Mouse (Mus musculus): ENCODE results near the gene Fam122c.

DNA sequence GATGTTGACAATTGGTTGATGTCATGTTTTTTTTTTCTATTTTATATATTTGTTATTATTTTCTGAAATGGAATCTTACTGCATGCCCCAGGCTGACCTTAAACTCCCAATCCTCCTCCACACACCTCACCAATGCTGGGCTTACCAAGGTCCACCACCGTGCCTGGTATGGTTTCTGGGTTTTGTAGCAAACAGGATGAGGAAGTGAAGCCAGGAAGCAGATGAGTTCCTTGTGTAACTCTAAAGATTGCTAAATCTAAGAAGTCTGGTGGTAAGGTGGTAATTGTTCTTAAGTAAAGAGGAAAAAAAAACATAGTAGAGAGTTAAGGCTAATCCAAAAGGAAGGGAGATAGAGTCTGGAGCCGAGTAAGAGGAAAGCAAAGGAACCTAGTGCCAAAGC lies 47.3 kb downstream of the Fam122c start:
- TF ChIP-seq POLR2A (IDR thresholded peaks at IDR 0.05; ENCODE audit: borderline replicate concordance, control insufficient read depth, low read depth, low read length) (no peak), CTCF (IDR thresholded peaks at IDR 0.05; ENCODE audit: control insufficient read depth, insufficient read depth, low read length) (no peak)

All from bone marrow, adult 2 months (tissue).